33 mouse cellular contexts compared by ENCODE assay signal in genomic region chr14:57101623-57102022, GRCm38 (mm10). TPM values are rescaled to one million over a fixed set of nuclear protein-coding genes. Genes with fewer than 3 reads are reported as not detected.
A peak's percentile ranks its signal among the peaks of the same experiment; 100 is the strongest.
DNase-seq lines count a peak whose midpoint lies in the region; ATAC-seq and TF ChIP-seq lines count a peak whose summit lies in the region.
"Had no signal": no experiment of that assay in that cellular context is flagged by ENCODE, and none has a peak within 500 bp of the region (broad histone marks: within the 10 kb centered on the region; RNA-seq: fewer than 3 reads in every experiment).

No protein-coding gene starts in this region.

- WGBS in liver, adult 2 months = 21% methylated on average over 7 of the region's 7 CpGs
- 70% methylated on average over 7 of the region's 7 CpGs for WGBS in liver, embryonic 12.5 days (ENCODE audit: insufficient replicate concordance)
- WGBS in embryonic facial prominence, embryonic 14.5 days = 84% methylated on average over 7 of the region's 7 CpGs
- 75% methylated on average over 7 of the region's 7 CpGs for WGBS in embryonic facial prominence, embryonic 15.5 days
- WGBS in limb, embryonic 15.5 days = 69% methylated on average over 7 of the region's 7 CpGs

- peaks cover 8% of the 10 kb centered on the region for H3K79me2 ChIP-seq in liver, adult 2 months (ENCODE audit: control insufficient read depth, insufficient read depth, low read length)

- TF ChIP-seq POLR2A in liver, adult 2 months (IDR thresholded peaks at IDR 0.05; ENCODE audit: extremely low read depth, insufficient read depth, low read length) = no peak

- no peak for TF ChIP-seq CTCF in liver, adult 2 months (IDR thresholded peaks at IDR 0.05; ENCODE audit: low read depth, low read length)

- peak; percentile 92 for DNase-seq in liver, adult 2 months (ENCODE audit: extremely low read depth, low read depth, low spot score)
- no peak for DNase-seq in embryonic facial prominence, embryonic 14.5 days (ENCODE audit: low spot score)
- no peak for DNase-seq in left cerebral cortex, postnatal 10 days (ENCODE audit: extremely low spot score in 1 of 2, low spot score in 2 of 2)
- no peak for DNase-seq in neural tube, embryonic 10.5 days (ENCODE audit: extremely low spot score, low spot score)
- DNase-seq: adrenal gland, adult 2 months; adrenal gland, postnatal 14 days; cerebellum, adult 11 months; cerebellum, adult 2 months; cerebellum, adult 9-11 months; cerebellum, postnatal 25 days; gastrocnemius, adult 2 months; gastrocnemius, postnatal 14 days; heart, adult 11 months had no signal

- H3K4me2 ChIP-seq in liver, embryonic 12.5 days = no peak overlapping the region
- peak overlapping the region; percentile 4; the same call in 1 of the 2 replicates for H3K4me2 ChIP-seq in embryonic facial prominence, embryonic 14.5 days (ENCODE audit: low read depth, low read length)
- H3K4me2 ChIP-seq in embryonic facial prominence, embryonic 15.5 days (replicated peaks) = 0 out of 2 replicates have a peak overlapping the region, but pooled peaks have one; percentile 0
- peak overlapping the region; percentile 26; the same call in 1 of the 2 replicates for H3K4me2 ChIP-seq in limb, embryonic 15.5 days
- H3K4me2 ChIP-seq: forebrain, embryonic 12.5 days; forebrain, embryonic 15.5 days; heart, embryonic 11.5 days; hindbrain, embryonic 12.5 days; hindbrain, embryonic 15.5 days had no signal

- H3K27me3 ChIP-seq in liver, adult 2 months (ENCODE audit: control insufficient read depth, insufficient read depth, low read length) = no peaks in the 10 kb centered on the region
- H3K27me3 ChIP-seq in liver, embryonic 12.5 days (replicated peaks) = peaks cover 57% of the 10 kb centered on the region
- H3K27me3 ChIP-seq in embryonic facial prominence, embryonic 14.5 days (replicated peaks; ENCODE audit: control insufficient read depth, insufficient read depth, low read length) = peaks cover 54% of the 10 kb centered on the region
- H3K27me3 ChIP-seq in embryonic facial prominence, embryonic 15.5 days = peaks cover 49% of the 10 kb centered on the region
- H3K27me3 ChIP-seq in limb, embryonic 15.5 days = peaks cover 43% of the 10 kb centered on the region

- peak overlapping the region; percentile 77 for H3K9ac ChIP-seq in liver, adult 2 months (ENCODE audit: low read depth, low read length)
- H3K9ac ChIP-seq in liver, embryonic 12.5 days = no peak overlapping the region
- no peak overlapping the region for H3K9ac ChIP-seq in embryonic facial prominence, embryonic 14.5 days (ENCODE audit: low read depth, low read length)
- H3K9ac ChIP-seq in embryonic facial prominence, embryonic 15.5 days = no peak overlapping the region
- H3K9ac ChIP-seq in limb, embryonic 15.5 days = no peak overlapping the region
- H3K9ac ChIP-seq: forebrain, embryonic 12.5 days; forebrain, embryonic 15.5 days; hindbrain, embryonic 12.5 days; hindbrain, embryonic 15.5 days had no signal

- no peaks in the 10 kb centered on the region for H3K9me3 ChIP-seq in liver, embryonic 12.5 days (replicated peaks)
- H3K9me3 ChIP-seq in embryonic facial prominence, embryonic 14.5 days (ENCODE audit: control insufficient read depth, low read length) = no peaks in the 10 kb centered on the region
- H3K9me3 ChIP-seq in embryonic facial prominence, embryonic 15.5 days (replicated peaks) = no peaks in the 10 kb centered on the region
- H3K9me3 ChIP-seq in limb, embryonic 15.5 days = no peaks in the 10 kb centered on the region
- H3K9me3 ChIP-seq: forebrain, embryonic 12.5 days; forebrain, embryonic 15.5 days; hindbrain, embryonic 12.5 days; hindbrain, embryonic 15.5 days had no signal

- peak overlapping the region; percentile 97 for H3K27ac ChIP-seq in liver, adult 2 months (replicated peaks; ENCODE audit: insufficient read depth, low read depth, low read length)
- no peak overlapping the region for H3K27ac ChIP-seq in liver, embryonic 12.5 days
- H3K27ac ChIP-seq in embryonic facial prominence, embryonic 14.5 days (replicated peaks; ENCODE audit: low read depth, low read length) = no peak overlapping the region
- H3K27ac ChIP-seq in embryonic facial prominence, embryonic 15.5 days (replicated peaks) = no peak overlapping the region
- H3K27ac ChIP-seq in limb, embryonic 15.5 days = no peak overlapping the region
- H3K27ac ChIP-seq: forebrain, embryonic 12.5 days; forebrain, embryonic 15.5 days; gastrocnemius, adult 2 months; hindbrain, embryonic 12.5 days; hindbrain, embryonic 15.5 days had no signal

- ATAC-seq in liver, embryonic 12.5 days = no peak
- ATAC-seq in embryonic facial prominence, embryonic 14.5 days (ENCODE audit: low read depth) = no peak
- no peak for ATAC-seq in embryonic facial prominence, embryonic 15.5 days (ENCODE audit: insufficient number of reproducible peaks, low FRiP score, low TSS enrichment, low read depth)
- ATAC-seq in limb, embryonic 15.5 days (ENCODE audit: insufficient number of reproducible peaks, low FRiP score, low TSS enrichment, low read depth) = no peak
- ATAC-seq: CD4-positive, CD25-positive, alpha-beta regulatory T cell, adult 4 months; forebrain, embryonic 15.5 days had no signal

- peak overlapping the region; percentile 48 for H3K4me3 ChIP-seq in liver, adult 2 months (ENCODE audit: insufficient read depth, low read depth, low read length)
- H3K4me3 ChIP-seq in liver, embryonic 12.5 days = no peak overlapping the region
- H3K4me3 ChIP-seq in embryonic facial prominence, embryonic 14.5 days (ENCODE audit: low read depth, low read length) = no peak overlapping the region; the same call in 1 of the 2 replicates
- H3K4me3 ChIP-seq in embryonic facial prominence, embryonic 15.5 days (replicated peaks) = no peak overlapping the region
- H3K4me3 ChIP-seq in limb, embryonic 15.5 days = peak overlapping the region; percentile 58
- H3K4me3 ChIP-seq: erythroblast, embryonic 14.5 days; forebrain, embryonic 12.5 days; forebrain, embryonic 15.5 days; gastrocnemius, adult 2 months; hindbrain, embryonic 12.5 days; hindbrain, embryonic 15.5 days had no signal

- intact Hi-C loops in left cerebral cortex, postnatal 10 days (cut with DNase I) = no loop called here

- H3K4me1 ChIP-seq in liver, adult 2 months (ENCODE audit: control insufficient read depth, insufficient read depth, low read length) = peaks cover 12% of the 10 kb centered on the region
- H3K4me1 ChIP-seq in liver, embryonic 12.5 days = peaks cover 19% of the 10 kb centered on the region; the same call in 1 of the 2 replicates
- peaks cover 3% of the 10 kb centered on the region; the same call in 1 of the 2 replicates for H3K4me1 ChIP-seq in embryonic facial prominence, embryonic 14.5 days (ENCODE audit: control insufficient read depth, insufficient read depth, low read length)
- peaks cover 15% of the 10 kb centered on the region for H3K4me1 ChIP-seq in embryonic facial prominence, embryonic 15.5 days
- H3K4me1 ChIP-seq in limb, embryonic 15.5 days = peaks cover 24% of the 10 kb centered on the region

- peaks cover 20% of the 10 kb centered on the region; the same call in 1 of the 2 replicates for H3K36me3 ChIP-seq in liver, adult 2 months (ENCODE audit: control insufficient read depth, insufficient read depth, low read length)
- no peaks in the 10 kb centered on the region for H3K36me3 ChIP-seq in liver, embryonic 12.5 days
- no peaks in the 10 kb centered on the region for H3K36me3 ChIP-seq in embryonic facial prominence, embryonic 14.5 days (ENCODE audit: control insufficient read depth, insufficient read depth, low read length)
- no peaks in the 10 kb centered on the region for H3K36me3 ChIP-seq in embryonic facial prominence, embryonic 15.5 days
- no peaks in the 10 kb centered on the region for H3K36me3 ChIP-seq in limb, embryonic 15.5 days
- H3K36me3 ChIP-seq: forebrain, embryonic 12.5 days; forebrain, embryonic 15.5 days; hindbrain, embryonic 12.5 days; hindbrain, embryonic 15.5 days had no signal

RNA-seq across cellular contexts. Expression of gene Gjb2, which starts 2.9 kb away (rescaled TPM):
- 90.0 and 124 TPM in 2 replicates for total RNA-seq in liver, adult 2 months (2014; rRNA removed)
- polyA plus RNA-seq in liver, adult 2 months (2012; rRNA removed) = 177 and 208 TPM in 2 replicates
- 2.0 and 3.5 TPM in 2 replicates for polyA plus RNA-seq in liver, embryonic 12.5 days (2016; fragmentation: Nextera tagmentation; extraction: Ambion mirVana)
- 30.5 and 47.2 TPM in 2 replicates for polyA plus RNA-seq in embryonic facial prominence, embryonic 14.5 days (2014; fragmentation: Nextera tagmentation; extraction: Ambion mirVana)
- polyA plus RNA-seq in embryonic facial prominence, embryonic 15.5 days (2015; fragmentation: Nextera tagmentation; extraction: Ambion mirVana) = 53.0 and 54.3 TPM in 2 replicates
- polyA plus RNA-seq in limb, embryonic 15.5 days (2015; fragmentation: Nextera tagmentation; extraction: Ambion mirVana) = 101 and 112 TPM in 2 replicates
- total RNA-seq in left cerebral cortex, postnatal 10 days (2021) = 10 to 100 TPM in 1 of 2 experiments, 1 to 10 TPM in 1; 8.4 to 10.7 TPM
- total RNA-seq: common myeloid progenitor, adult 5-6 weeks; heart, adult 8-10 months; heart, postnatal 25 days; hematopoietic stem cell, adult 5-6 weeks; MEL had no signal
- polyA plus RNA-seq: C2C12; heart, embryonic 14.5 days had no signal

RNA-seq across cellular contexts. Expression of gene Gm4491, which starts 14.1 kb away (rescaled TPM):
- total RNA-seq in liver, adult 2 months (2014; rRNA removed) = not detected in 2 replicates
- not detected in 2 replicates for polyA plus RNA-seq in liver, adult 2 months (2012; rRNA removed)
- polyA plus RNA-seq in liver, embryonic 12.5 days (2016; fragmentation: Nextera tagmentation; extraction: Ambion mirVana) = not detected in 2 replicates
- not detected in 2 replicates for polyA plus RNA-seq in embryonic facial prominence, embryonic 14.5 days (2014; fragmentation: Nextera tagmentation; extraction: Ambion mirVana)
- 0.14 TPM in 1 of 2 replicates, not detected in the other for polyA plus RNA-seq in embryonic facial prominence, embryonic 15.5 days (2015; fragmentation: Nextera tagmentation; extraction: Ambion mirVana)
- 0.15 TPM in 1 of 2 replicates, not detected in the other for polyA plus RNA-seq in limb, embryonic 15.5 days (2015; fragmentation: Nextera tagmentation; extraction: Ambion mirVana)
- under 1 TPM in 1 of 2 experiments, not detected in 1; 0.94 TPM for total RNA-seq in left cerebral cortex, postnatal 10 days (2021)
- total RNA-seq: adrenal gland, adult 2 months; adrenal gland, postnatal 14 days; adrenal gland, postnatal 4 days; common myeloid progenitor, adult 5-6 weeks; gastrocnemius, adult 2 months; gastrocnemius, postnatal 14 days; gastrocnemius, postnatal 4 days; heart, adult 8-10 months; heart, postnatal 25 days; hematopoietic stem cell, adult 5-6 weeks; MEL had no signal
- polyA plus RNA-seq: adrenal gland, adult 2 months; C2C12; erythroblast, embryonic 14.5 days; forebrain, embryonic 12.5 days; forebrain, embryonic 15.5 days; heart, embryonic 11.5 days; heart, embryonic 14.5 days; heart, postnatal 0 days; hindbrain, embryonic 12.5 days had no signal

RNA-seq across cellular contexts. Expression of gene Gjb6, which starts 31.8 kb away (rescaled TPM):
- not detected in 2 replicates for total RNA-seq in liver, adult 2 months (2014; rRNA removed)
- polyA plus RNA-seq in liver, adult 2 months (2012; rRNA removed) = not detected in 2 replicates
- polyA plus RNA-seq in liver, embryonic 12.5 days (2016; fragmentation: Nextera tagmentation; extraction: Ambion mirVana) = 0.10 and 0.19 TPM in 2 replicates
- 19.5 and 27.6 TPM in 2 replicates for polyA plus RNA-seq in embryonic facial prominence, embryonic 14.5 days (2014; fragmentation: Nextera tagmentation; extraction: Ambion mirVana)
- polyA plus RNA-seq in embryonic facial prominence, embryonic 15.5 days (2015; fragmentation: Nextera tagmentation; extraction: Ambion mirVana) = 19.4 and 24.8 TPM in 2 replicates
- 53.5 and 65.0 TPM in 2 replicates for polyA plus RNA-seq in limb, embryonic 15.5 days (2015; fragmentation: Nextera tagmentation; extraction: Ambion mirVana)
- 10 to 100 TPM; 23.8 to 53.7 TPM for total RNA-seq in left cerebral cortex, postnatal 10 days (2021)
- total RNA-seq: adrenal gland, adult 2 months; adrenal gland, postnatal 14 days; adrenal gland, postnatal 4 days; common myeloid progenitor, adult 5-6 weeks; gastrocnemius, adult 2 months; gastrocnemius, postnatal 14 days; gastrocnemius, postnatal 4 days; heart, adult 8-10 months; heart, postnatal 25 days; hematopoietic stem cell, adult 5-6 weeks; MEL had no signal
- polyA plus RNA-seq: adrenal gland, adult 2 months; C2C12; erythroblast, embryonic 14.5 days; heart, embryonic 14.5 days; heart, postnatal 0 days had no signal

RNA-seq across cellular contexts. Expression of gene Gja3, which starts 43.7 kb away (rescaled TPM):
- total RNA-seq in liver, adult 2 months (2014; rRNA removed) = not detected in 2 replicates
- polyA plus RNA-seq in liver, adult 2 months (2012; rRNA removed) = not detected in 2 replicates
- polyA plus RNA-seq in liver, embryonic 12.5 days (2016; fragmentation: Nextera tagmentation; extraction: Ambion mirVana) = not detected in 2 replicates
- polyA plus RNA-seq in embryonic facial prominence, embryonic 14.5 days (2014; fragmentation: Nextera tagmentation; extraction: Ambion mirVana) = 9.7 and 15.7 TPM in 2 replicates
- polyA plus RNA-seq in embryonic facial prominence, embryonic 15.5 days (2015; fragmentation: Nextera tagmentation; extraction: Ambion mirVana) = 9.5 and 13.0 TPM in 2 replicates
- polyA plus RNA-seq in limb, embryonic 15.5 days (2015; fragmentation: Nextera tagmentation; extraction: Ambion mirVana) = 5.6 and 14.7 TPM in 2 replicates
- under 1 TPM; 0.61 to 0.71 TPM for total RNA-seq in left cerebral cortex, postnatal 10 days (2021)
- total RNA-seq: adrenal gland, adult 2 months; adrenal gland, postnatal 14 days; common myeloid progenitor, adult 5-6 weeks; hematopoietic stem cell, adult 5-6 weeks; MEL had no signal
- polyA plus RNA-seq: CD4-positive, CD25-positive, alpha-beta regulatory T cell, adult 4 months; erythroblast, embryonic 14.5 days had no signal

Comparison
In these comparisons a context has a peak if more than half of its experiments do, and no peak if none do; other contexts are left out.
1. H3K4me3 ChIP-seq: peak in liver, adult 2 months (single experiment) and limb, embryonic 15.5 days (single experiment); none in liver, embryonic 12.5 days (single experiment), embryonic facial prominence, embryonic 14.5 days (single experiment) and embryonic facial prominence, embryonic 15.5 days (single experiment).
2. RNA of gene Gjb6, which starts 31.8 kb away (polyA plus RNA-seq): 53.5 to 65.0 TPM in limb, embryonic 15.5 days, 19.4 to 24.8 TPM in embryonic facial prominence, embryonic 15.5 days and 19.5 to 27.6 TPM in embryonic facial prominence, embryonic 14.5 days; 0.10 to 0.19 TPM in liver, embryonic 12.5 days and not detected in liver, adult 2 months; every median in the first group is over 10 times any median in the second.